Mouse (Mus musculus) right cerebral cortex, postnatal 25 days (tissue): ENCODE measurements around the gene Emb.
"Not testable (repeated sequence)": the region's sequence is repeated elsewhere in the genome, so short reads cannot be mapped to it uniquely, and the experiment has no call there.

Source experiments
- DNase-seq: peaks from one replicate; pipeline ENCODE4 v3.0.0; 2022

The Emb gene

DNA sequence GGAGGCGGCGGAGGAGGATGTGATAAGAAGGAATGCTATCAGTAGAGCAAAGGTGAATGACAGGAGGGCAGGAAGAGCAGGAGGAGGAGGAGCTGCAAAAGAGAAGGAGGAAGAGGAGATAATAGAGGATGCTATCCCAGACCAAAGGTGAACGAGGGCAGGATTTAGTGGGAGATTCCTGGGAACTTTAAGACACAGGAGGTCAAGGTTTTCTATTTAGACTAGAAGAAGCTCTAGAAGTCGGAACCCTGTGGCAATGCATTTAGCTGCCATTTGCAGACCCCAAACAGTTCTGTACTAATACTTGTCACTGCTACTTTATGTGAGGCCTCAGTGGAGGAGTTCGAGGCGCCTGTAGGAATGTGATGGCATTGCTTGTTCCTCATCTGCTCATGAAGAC, at the start of gene Emb:
Gene Emb, plus strand, starts transcription at position 301 of the 400 bp plus-strand sequence.
- DNase-seq = no peak

GRCm38 (mm10) chr13:117163906-117164305, 44.4 kb upstream of the Emb start:
- no peak for DNase-seq

GRCm38 (mm10) chr13:117165071-117165470, 43.3 kb upstream of the Emb start:
- no peak for DNase-seq

DNA sequence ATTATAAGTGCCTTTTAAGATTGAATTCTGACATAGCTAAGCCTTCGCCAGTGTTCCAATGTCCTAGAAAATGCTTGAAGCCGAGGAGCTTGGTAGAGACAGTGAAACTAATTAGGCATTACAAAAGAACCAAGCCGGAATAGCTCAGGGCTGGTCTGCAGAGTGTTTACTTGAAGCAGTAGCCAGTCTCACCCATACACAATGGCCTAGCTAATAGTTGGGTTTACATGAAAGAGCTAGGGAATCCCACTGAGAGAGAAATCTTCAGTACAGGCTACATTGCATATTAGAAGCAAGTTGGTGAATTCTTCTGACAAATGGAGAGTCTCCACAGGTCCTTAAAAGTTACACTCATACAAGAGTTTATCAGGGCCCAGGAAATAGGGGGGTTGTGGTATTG, 27.4 kb upstream of the Emb start:
- not testable (repeated sequence) for DNase-seq

GRCm38 (mm10) chr13:117183288-117183687, 25.0 kb upstream of the Emb start:
- no peak for DNase-seq

DNA sequence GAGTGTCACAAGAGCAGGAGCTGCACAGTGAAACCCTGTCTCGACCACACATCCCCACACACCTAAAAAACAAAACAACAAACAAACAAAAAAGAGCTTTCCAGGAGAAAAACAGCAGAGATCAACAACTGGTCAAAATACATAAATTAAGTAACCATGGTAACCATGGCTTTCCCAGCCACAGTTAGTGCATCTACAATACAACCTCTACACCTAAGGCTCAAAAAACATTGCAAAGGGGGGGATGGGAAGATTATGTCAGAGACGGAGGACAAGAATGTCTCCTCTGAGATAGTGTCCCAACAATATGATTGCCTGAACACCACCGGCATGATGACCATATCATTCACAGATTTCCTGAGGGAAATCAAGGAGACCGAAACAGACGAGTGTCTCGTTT, 23.0 kb upstream of the Emb start:
- DNase-seq = no peak

DNA sequence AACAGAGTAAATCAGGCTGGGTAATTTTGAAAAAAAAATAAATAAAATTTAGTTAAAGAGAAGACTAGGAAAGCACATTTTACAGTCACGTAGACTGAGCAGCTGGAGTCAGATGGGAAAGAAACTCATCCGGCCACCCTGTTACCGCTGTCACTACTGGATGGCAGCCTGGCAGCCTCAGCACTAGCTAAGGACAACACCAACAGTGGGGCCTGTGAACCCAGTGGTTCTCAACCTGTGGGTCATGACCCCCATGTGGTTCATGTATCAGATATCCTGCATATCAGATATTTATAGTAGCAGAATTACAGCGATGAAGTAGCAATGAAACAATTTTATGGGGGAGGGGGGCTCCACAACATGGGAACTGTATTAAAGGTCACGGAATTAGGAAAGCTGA, 16.2 kb upstream of the Emb start:
- DNase-seq = no peak

GRCm38 (mm10) chr13:117193422-117193983, 14.8 kb upstream of the Emb start:
- no peak for DNase-seq

DNA sequence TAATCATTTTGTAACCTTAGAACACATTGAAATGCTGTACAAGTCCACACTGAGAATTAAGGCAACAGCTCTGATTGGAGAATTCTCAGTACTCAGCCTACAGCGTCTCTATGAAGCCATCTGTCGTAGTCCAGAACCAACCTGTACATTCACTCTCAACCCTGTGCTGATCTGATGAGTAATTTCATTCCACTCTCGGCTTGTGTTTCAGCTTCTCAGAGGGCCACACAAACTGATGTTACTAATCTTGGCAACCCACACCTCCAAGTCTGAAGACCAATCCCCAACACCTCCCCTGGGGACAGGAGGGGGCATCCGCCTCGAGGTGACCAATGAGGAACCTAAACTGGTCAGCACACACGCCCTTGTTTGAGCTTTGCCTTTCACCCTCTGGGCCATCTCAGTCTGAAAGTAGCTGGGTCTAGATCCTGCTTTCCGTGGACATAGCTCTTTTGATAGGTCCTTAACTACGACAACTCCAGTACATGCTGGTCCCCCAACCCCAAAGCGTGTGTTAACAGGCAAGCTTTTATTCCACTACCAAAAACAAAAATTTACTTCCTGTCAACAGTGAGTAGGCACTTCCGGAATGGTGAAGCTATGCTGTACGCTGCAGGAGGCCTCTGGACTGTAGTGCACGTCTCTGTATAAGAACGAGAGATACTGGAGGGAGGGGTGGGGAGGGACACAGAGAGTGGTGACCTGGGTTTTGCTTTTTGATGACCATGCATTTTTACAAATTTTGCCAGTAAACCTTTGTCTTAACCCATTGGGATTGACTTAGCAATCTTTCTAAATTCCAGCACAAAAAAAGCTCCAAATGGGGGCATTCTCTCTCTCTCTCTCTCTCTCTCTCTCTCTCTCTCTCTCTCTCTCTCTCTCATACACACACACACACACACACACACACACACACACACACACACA, 12.5 kb upstream of the Emb start:
- no peak for DNase-seq

- no peak for DNase-seq
Observed at GRCm38 (mm10) chr13:117197666-117198065, 10.7 kb upstream of the Emb start.

DNA sequence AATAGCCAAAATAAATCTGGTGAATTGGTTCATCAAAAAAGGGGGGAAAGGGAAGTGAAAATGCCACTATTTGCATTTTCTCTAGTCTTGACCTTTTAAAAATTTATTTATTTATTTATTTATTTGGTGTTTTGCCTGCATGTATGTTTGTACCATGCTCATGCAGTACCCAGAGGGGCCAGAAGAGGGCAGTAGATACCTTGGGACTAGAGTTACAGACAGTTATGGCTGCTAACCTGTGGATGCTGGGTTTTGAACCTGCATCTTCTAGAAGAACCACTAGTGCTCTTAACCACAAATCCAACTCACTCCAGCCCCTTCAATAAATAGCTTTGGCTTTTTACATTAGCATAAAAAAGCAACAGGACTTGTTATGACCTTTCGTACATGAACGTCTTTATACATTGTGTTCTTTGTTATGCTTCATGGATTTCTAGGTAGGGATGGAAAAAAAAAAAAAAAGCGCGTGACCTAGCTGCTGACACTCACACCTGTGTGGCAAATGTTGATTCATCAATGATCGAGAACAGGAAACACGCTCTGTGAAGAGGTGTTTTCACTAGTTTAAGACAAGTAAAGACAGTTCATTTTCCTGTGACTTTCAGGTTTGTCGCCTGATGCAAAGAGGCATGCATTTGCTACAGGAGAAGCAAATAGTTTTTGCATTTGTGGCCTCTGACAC, 9.8 kb upstream of the Emb start:
- peak; percentile 34 for DNase-seq

- DNase-seq = no peak
Observed at GRCm38 (mm10) chr13:117202755-117203471, 5.4 kb upstream of the Emb start.

DNA sequence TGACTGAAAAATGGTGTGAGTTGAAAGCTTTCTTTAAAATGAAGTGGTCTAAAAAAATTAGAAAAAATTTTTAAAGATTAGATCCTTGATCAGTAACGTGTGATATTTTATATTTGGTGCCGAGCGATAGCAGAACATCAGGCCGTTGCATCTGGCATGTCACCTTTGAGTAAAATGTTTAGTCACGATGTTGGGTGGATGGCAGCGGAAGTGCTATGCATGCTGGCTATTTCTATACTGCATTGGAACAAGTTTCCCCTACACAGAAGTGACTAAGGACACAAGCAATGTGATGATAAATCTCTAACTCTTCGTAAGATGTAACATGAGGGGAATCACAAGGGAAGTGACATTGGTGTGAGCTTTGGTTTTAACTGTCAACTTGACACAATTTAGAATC, 3.7 kb upstream of the Emb start:
- DNase-seq = no peak

DNA sequence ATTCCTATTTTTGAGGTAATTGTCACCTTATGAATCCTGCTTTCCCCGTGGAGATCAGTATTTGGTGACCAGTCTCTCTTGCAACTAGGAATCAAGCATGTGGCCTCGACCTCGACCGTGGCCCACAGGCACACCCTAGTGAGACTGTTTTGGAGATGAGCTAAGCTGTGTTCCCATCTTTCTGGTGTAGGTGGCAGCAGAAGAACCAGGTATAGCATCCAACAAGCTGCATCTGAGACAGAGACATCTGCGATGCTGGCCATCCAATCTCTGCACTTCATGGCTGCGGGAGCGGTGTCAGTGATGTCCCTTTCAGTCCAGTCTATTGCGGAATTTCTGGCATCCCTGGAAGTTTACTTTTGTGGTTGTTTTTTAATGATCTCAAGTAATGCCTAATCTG, 2.3 kb upstream of the Emb start:
- DNase-seq = no peak

DNA sequence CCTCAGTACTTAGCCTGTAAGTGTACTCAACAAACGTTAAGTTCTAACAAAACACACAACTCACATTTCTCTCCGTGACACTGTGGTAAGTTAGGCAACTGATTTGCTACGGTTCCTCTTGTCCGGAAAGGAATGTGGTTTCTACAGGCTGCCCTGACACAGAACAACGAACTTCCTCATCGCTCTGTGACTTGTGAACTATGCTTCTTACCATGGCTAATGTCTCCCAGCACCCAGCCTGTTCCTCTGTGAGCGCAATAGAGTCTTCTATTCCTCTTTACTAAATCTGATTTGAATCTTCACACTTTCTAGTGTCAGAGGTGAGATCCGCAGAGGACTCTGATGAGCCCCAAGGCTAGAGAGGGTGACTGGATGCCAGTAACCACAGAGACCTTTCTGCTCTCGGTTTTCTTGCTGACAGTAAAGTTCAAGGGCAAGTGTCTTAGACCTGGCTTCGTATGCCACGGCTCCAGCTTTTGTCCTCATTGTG, 3.1 kb downstream of the Emb start:
- DNase-seq = no peak

- DNase-seq = no peak
Observed at GRCm38 (mm10) chr13:117215481-117215880, 7.1 kb downstream of the Emb start.

GRCm38 (mm10) chr13:117216126-117216525, 7.8 kb downstream of the Emb start:
- no peak for DNase-seq

GRCm38 (mm10) chr13:117216752-117217363, 8.5 kb downstream of the Emb start:
- no peak for DNase-seq

DNA sequence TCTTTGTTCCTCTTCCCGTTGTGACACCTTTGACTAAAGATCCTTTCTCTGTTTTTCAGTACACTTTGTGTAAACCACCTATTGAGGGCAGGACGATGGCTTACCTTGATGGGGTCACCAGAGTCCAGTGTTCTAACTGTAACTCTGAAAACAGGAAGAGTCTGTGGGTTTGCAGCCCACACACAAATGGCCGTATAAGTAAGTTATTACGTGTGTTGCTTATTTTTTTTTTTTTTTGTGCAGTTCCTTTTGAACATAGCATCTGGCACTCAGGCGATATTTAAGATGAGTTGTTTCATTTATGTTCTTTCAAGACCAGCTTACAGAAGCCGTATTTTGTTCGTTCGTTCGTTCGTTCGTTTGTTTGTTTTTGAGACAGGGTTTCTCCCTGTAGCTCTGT, 9.3 kb downstream of the Emb start:
- DNase-seq = no peak

GRCm38 (mm10) chr13:117218092-117218491, 9.8 kb downstream of the Emb start:
- DNase-seq = no peak

- DNase-seq = no peak
Observed at GRCm38 (mm10) chr13:117219871-117220500, 11.7 kb downstream of the Emb start.
